Mouse (Mus musculus) liver, embryonic 12.5 days (tissue): Measurements from ENCODE around the gene Grm4. TPM values are rescaled to one million over a fixed set of nuclear protein-coding genes. Genes with fewer than 3 reads are reported as not detected.

Experiments
- ATAC-seq: fragments of 200-750 bp; cut with Nextera tagmentation; 2 replicates; pipeline ENCODE4 v1.8.0; 2017; ENCODE audit warnings: moderate number of reproducible peaks, mild to moderate bottlenecking, moderate library complexity
- H3K27ac ChIP-seq: fragments of 300-500 bp; sonication (generic); 2 replicates; pipeline ENCODE4 v1.5.1; 2016; ENCODE audit warnings: mild to moderate bottlenecking
- H3K27me3 ChIP-seq: fragments of 300-500 bp; sonication (generic); replicated peaks from 2 replicates; pipeline ENCODE4 v1.6.1; 2016; ENCODE audit warnings: mild to moderate bottlenecking, moderate library complexity
- H3K36me3 ChIP-seq: fragments of 300-500 bp; sonication (generic); 2 replicates; pipeline ENCODE4 v1.6.1; 2016; ENCODE audit warnings: mild to moderate bottlenecking, moderate library complexity
- H3K4me1 ChIP-seq: fragments of 300-500 bp; sonication (generic); 2 replicates; pipeline ENCODE4 v1.6.1; 2016
- H3K4me2 ChIP-seq: fragments of 300-500 bp; sonication (generic); 2 replicates; pipeline ENCODE4 v1.6.1; 2016; ENCODE audit warnings: mild to moderate bottlenecking, moderate library complexity
- H3K4me3 ChIP-seq: fragments of 300-500 bp; sonication (generic); 2 replicates; pipeline ENCODE4 v1.5.1; 2016; ENCODE audit warnings: mild to moderate bottlenecking, moderate library complexity
- H3K9ac ChIP-seq: fragments of 300-500 bp; sonication (generic); 2 replicates; pipeline ENCODE4 v1.6.1; 2016; ENCODE audit warnings: mild to moderate bottlenecking, moderate library complexity
- H3K9me3 ChIP-seq: fragments of 300-500 bp; sonication (generic); replicated peaks from 2 replicates; pipeline ENCODE4 v1.6.1; 2016; ENCODE audit warnings: mild to moderate bottlenecking, moderate library complexity
- WGBS: fragments of 180-500 bp; shearing (Covaris S2); methylation state at CpG from one replicate; pipeline ENCODE4 v1.1.7; 2016; ENCODE audit not compliant: insufficient replicate concordance; 5-methylcytosine and 5-hydroxymethylcytosine counted together
- polyA plus RNA-seq: library from polyadenylated mRNA; unstranded; fragments of >200 nt; fragmentation: Nextera tagmentation; extraction: Ambion mirVana; gene quantifications from 2 replicates; pipeline ENCODE4 v1.2.1, GENCODE M21; 2016

The Grm4 gene
- polyA plus RNA-seq, 1 experiment from 2014 or later: 0.05 TPM

DNA sequence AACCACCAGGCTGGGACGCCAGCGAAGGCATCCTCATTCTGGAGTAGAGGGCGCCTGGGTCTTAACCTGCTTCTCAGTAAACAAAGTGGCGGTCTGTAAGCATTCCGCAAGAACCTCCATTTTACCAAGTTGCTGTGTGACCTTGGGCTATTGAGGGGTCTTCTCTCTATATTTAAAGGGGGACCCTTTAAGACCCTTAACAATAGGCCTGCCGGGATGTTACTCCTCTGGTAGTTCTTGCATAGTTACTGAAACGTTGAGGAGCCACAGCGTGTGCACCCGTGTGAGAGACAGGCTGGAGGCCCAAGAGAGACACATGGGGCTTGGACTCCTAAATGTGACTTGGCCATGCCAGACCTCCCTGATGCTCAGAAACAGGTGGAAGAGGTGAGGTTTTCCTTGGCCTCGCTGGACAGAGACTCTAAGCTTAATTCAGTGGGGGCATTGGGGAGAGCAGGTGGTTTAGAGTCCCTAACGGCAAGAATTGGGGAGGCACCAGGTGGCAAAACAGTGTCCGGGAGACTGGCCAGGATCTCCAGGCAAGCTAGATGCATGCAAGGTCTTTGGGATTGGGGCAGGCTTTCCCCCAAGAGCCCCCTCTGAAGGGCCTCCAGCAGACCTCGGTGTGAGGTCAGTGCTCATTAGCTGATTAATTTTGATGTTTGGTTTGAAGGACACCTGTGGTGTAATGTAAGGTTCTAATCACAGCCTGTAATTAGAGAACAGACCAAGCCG lies 36.9 kb upstream of the Grm4 start:
- H3K27ac ChIP-seq: peak overlapping the region; percentile 96
- 1% methylated on average over 14 of the region's 14 CpGs for WGBS
- no peaks in the 10 kb centered on the region for H3K9me3 ChIP-seq
- peaks cover 84% of the 10 kb centered on the region for H3K4me1 ChIP-seq
- peaks cover 33% of the 10 kb centered on the region for H3K36me3 ChIP-seq
- H3K4me2 ChIP-seq: peak overlapping the region; percentile 96
- H3K9ac ChIP-seq: peak overlapping the region; percentile 98
- ATAC-seq: no peak
- no peaks in the 10 kb centered on the region for H3K27me3 ChIP-seq
- H3K4me3 ChIP-seq: peak overlapping the region; percentile 91

DNA sequence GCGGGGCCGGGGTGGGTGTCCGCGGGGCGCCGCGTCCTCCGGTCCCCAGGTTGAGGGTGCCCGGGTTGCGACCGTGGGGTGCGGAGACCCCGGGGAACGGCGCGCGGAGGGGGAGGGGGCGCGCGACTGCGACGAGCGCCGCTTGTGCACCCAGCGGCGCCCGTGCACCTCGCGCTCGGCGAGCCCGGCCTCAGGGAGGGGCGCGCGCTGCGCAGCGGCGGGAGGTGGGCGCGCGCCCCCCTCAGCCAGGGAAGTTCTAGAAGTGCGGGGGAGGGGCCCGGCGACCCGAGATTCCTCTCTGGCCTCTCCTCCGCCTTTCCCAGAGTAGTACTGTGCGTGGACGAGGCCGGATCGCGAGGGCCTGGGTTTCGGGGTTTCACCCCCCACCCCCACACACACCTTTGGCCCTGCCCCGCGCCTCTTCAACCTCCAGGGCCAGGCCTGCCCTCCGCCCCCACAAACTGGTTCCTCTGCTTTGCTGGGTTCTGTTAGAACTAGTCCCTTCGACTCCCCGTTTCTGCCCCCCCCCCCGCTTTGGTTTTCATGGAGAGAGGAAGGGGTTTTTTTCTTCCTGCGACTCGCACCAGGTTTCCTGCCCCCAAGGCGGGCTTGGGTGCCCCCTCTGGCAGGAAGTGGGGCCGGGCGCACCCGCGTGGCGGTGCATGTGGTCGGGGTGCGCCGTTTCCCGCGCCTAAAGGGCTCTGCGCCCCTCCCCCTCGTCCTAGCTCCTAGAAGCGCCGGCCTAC lies 36.2 kb upstream of the Grm4 start:
- peak overlapping the region; percentile 96 for H3K4me2 ChIP-seq
- peaks cover 33% of the 10 kb centered on the region for H3K36me3 ChIP-seq
- no peaks in the 10 kb centered on the region for H3K27me3 ChIP-seq
- 0% methylated on average over 45 of the region's 75 CpGs for WGBS
- peak overlapping the region; percentile 98 for H3K9ac ChIP-seq
- peaks cover 92% of the 10 kb centered on the region for H3K4me1 ChIP-seq
- peak; percentile 16; the same call in 1 of the 2 replicates for ATAC-seq
- H3K27ac ChIP-seq: peak overlapping the region; percentile 96
- no peaks in the 10 kb centered on the region for H3K9me3 ChIP-seq
- H3K4me3 ChIP-seq: peak overlapping the region; percentile 91

DNA sequence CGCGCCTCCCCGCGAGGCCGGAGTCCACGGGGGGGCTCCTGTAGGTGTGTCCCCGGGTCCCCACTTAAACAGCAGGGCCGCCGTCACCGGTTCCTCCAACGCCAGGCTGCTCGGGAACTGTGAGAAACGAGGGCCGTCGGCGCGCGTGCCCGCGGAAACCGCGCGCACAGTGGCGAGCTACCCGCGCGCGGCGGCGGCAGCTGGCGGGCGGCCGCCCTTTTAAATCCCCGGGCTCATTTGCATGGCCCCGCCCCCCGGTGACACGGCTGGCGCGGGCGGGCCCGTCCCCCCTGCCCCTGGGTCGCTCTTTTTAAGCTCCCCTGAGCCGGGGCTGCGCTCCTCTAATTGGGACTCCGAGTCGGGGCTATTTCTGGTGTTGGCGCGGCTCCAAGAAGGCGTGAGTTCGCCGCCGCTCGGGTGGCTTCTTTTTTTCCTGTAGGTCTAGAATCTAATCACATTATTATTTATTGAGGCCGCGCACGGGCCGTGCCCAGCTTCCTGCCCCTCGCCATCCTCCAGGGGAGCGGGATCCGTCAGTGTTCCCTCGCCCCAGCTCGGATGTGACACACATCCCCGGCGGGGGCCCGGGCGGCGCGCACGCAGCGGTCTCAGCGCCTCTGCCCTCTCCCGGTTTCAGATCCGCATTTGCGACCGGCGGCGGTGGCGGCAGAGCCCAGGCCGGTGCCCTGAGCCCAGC lies 35.3 kb upstream of the Grm4 start, which contains the start of gene Hmga1:
Gene Hmga1 (plus strand): TSS at position 183 of the 697 bp plus-strand sequence.
- Histone ChIP-seq H3K4me3 (peak within 1 kb of the TSS; percentile 91), H3K4me1 (peaks cover 93% of the 10 kb centered on the region), H3K9ac (peak within 1 kb of the TSS; percentile 98), H3K4me2 (peak within 1 kb of the TSS; percentile 96), H3K27ac (peak within 1 kb of the TSS; percentile 96), H3K36me3 (peaks cover 24% of the 10 kb centered on the region), H3K27me3 (no peaks in the 10 kb centered on the region), H3K9me3 (no peaks in the 10 kb centered on the region)
- peak; percentile 72 for ATAC-seq
- WGBS: under 1% methylated on average over 79 of the region's 79 CpGs

DNA sequence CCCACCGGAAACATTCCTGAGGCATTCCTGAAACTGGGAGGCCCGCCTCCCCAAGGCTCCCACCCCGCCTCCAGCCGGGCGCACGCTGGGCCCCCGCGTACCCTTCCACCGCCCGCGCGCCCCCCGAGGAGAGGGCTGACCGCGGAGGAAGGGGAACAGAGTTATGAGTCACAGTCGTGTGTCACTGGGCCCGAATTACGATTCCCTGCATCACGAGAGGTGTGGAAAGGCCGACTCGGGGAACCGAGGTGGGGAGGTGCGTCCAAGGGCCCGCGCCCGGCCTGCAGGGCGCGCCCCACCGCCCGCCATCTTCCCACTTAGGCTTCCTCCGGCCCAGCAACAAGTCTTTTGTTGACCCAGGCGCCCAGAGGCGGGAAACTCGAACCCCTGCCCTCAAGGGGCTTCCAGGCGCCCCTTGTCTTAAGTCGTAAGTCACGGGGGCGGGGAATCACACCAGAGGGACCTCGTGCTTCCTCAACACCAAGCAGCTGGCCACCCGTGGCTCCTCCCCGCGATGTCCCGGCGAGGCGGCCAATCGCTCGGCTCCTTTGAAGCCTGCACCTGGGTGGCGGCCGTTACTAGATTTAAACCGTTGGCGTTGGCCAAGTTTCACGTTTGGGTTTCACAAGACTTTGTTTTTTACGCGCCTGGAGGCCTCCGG lies 34.4 kb upstream of the Grm4 start:
- ATAC-seq: peak; percentile 57
- WGBS: 1% methylated on average over 54 of the region's 55 CpGs
- no peaks in the 10 kb centered on the region for H3K27me3 ChIP-seq
- peaks cover 16% of the 10 kb centered on the region for H3K36me3 ChIP-seq
- peak overlapping the region; percentile 98 for H3K9ac ChIP-seq
- peaks cover 89% of the 10 kb centered on the region for H3K4me1 ChIP-seq
- peak overlapping the region; percentile 96 for H3K4me2 ChIP-seq
- H3K4me3 ChIP-seq: peak overlapping the region; percentile 91
- H3K9me3 ChIP-seq: no peaks in the 10 kb centered on the region
- H3K27ac ChIP-seq: peak overlapping the region; percentile 96

DNA sequence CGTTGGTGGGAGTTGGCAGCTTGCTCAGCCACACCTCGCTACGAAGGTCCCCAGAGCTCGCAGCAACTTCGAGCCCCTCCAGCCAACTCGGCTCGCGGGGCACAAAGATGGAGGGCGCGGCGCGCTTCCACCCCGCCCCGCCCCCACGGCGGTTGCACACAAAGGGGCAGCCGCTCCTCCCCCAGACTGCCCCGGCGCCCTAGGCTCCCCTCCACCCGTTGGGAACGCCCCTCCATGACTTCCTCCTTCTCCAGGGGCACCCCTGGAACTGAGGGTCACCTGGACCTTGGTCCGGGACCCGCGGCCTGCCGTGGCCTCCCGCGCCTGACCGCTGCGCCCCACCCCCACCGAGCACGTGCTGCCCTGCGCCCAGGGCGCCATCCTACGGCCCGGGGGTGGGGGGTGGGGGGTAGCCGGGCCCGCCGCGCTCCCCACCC lies 33.9 kb upstream of the Grm4 start:
- Histone ChIP-seq H3K27me3 (no peaks in the 10 kb centered on the region), H3K9me3 (no peaks in the 10 kb centered on the region), H3K4me1 (peaks cover 83% of the 10 kb centered on the region), H3K4me2 (peak overlapping the region; percentile 96), H3K27ac (peak overlapping the region; percentile 96), H3K4me3 (peak overlapping the region; percentile 91), H3K9ac (peak overlapping the region; percentile 98), H3K36me3 (peaks cover 11% of the 10 kb centered on the region)
- WGBS: under 1% methylated on average over 36 of the region's 39 CpGs
- peak; percentile 54 for ATAC-seq

DNA sequence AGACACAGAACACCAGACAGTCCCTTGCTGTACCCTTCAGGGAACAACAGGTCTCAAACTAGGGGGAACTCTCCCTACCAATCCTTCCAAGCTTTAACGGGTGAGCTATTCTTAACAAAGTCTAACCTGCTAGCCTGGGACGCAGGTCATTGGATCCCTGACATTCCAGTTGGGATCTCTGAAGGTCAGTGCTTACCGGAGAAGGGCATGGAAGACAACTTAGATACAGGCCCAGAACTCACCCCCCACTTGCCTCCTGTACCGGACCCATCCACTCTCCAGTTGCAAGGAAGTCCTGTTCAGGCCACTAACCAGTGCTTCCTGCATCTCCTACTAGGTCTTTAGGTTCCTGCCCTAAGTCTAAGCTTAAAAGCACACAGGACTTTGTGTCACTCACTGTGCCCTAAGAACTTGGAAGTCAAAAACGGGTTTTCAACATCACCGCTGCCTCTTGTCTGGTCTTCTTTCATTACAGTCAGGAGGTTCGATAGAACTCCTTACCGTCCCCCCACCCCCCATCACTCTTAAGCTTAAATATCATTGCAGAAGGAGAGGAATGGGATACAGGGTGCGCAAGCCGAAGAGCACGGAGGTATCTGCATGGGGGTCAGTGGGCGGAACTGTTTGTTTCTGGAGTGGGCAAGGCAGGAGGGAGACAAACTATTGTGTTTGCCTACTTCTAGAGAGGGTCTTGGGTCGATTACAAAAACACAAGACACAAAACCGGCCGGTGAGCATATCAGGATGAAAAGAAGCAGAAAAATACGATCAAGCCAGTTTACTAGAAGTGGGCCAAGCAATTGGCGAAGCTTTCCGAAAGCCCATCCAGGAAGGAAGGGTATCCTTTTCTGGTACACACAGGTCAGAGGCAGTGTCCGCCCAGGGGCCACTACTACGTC lies 33.1 kb upstream of the Grm4 start:
- Histone ChIP-seq H3K4me1 (peaks cover 79% of the 10 kb centered on the region), H3K27me3 (no peaks in the 10 kb centered on the region; the same call in 1 of the 2 replicates), H3K27ac (peak overlapping the region; percentile 96), H3K9ac (peak overlapping the region; percentile 98), H3K4me3 (peak overlapping the region; percentile 91), H3K9me3 (no peaks in the 10 kb centered on the region), H3K36me3 (peaks cover 3% of the 10 kb centered on the region), H3K4me2 (peak overlapping the region; percentile 96)
- WGBS: 32% methylated on average over 20 of the region's 20 CpGs
- no peak for ATAC-seq

DNA sequence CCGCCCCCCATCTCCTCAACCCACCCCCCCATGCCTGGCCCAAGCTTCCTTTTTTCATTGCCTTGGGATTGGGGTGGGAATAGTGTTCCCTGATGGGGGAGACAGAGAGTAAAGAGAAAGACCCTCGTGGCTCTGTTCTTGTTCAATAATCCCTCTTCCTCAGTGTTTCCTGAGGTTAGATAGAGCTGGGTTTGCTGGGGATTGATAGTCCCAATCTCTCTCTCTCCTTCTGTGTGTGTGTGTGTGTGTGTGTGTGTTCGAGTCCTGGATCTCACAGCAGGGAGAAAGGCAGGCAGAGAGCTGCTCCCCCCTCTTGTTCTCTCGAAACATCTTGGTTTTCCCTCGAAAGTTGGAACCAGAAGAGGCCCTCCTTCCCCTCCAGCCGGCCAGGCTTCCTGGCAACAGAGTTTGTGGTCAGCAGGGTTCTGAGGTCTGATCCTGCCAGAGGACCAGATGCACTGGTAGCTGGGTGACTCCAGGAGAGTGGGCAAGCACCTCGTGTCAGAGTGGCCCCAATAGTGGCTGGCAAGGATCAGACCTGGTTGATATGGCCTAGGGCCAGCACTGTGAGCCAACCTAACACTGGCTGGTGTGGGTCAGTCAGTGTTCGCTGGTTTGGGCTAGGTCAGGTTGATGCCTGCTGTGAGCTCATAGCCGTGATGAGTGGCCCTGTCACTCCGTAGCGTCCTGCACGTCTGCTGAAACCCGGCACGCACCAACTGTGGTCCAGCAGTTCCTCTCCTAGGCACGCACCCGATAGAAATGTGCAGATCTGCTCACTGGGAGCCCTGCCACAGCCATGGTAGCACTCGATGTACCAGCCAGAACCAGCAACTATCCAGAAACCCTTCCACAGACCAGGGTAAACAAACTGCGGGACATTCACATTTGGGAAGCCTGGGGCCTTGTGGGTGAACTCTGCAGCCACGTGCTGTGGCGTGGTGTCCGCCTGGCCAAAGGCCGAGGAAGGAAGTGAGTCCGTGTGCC lies 31.3 kb upstream of the Grm4 start:
- Histone ChIP-seq H3K9me3 (no peaks in the 10 kb centered on the region), H3K27me3 (no peaks in the 10 kb centered on the region; the same call in 1 of the 2 replicates), H3K4me2 (peak overlapping the region; percentile 18; the same call in 1 of the 2 replicates), H3K4me1 (peaks cover 64% of the 10 kb centered on the region), H3K9ac (peak overlapping the region; percentile 17; the same call in 1 of the 2 replicates), H3K4me3 (no peak overlapping the region), H3K36me3 (no peaks in the 10 kb centered on the region), H3K27ac (peak overlapping the region; percentile 64)
- WGBS: 35% methylated on average over 23 of the region's 23 CpGs
- no peak for ATAC-seq

DNA sequence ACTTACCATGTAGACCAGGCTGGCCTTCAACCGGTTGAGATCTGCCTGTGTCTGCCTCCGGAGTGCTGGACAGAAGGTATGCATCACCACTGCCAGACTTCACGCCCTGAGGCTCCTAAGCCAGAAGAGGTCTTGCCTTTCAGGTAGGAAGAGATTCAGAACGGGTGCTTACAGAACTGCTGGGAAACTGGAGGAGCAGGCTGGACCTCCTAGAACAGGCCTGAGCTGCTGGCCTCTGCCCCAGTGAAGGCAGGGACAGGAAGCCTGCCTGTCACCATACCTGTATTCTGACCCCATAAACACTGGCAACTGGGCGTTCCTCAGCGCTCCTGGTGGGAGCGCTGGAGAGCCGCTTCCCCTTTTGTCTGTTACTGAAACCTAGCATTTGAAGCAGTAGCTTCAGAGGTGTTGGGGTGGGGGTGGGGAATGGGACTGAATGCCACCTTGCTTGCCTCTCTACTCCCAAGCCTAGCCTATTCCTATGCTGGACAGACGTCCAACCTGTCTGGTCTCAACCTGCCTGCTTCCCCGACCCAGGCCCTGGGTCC lies 30.3 kb upstream of the Grm4 start:
- H3K36me3 ChIP-seq: no peaks in the 10 kb centered on the region
- 0 out of 2 replicates have a peak overlapping the region, but pooled peaks have one; percentile 64 for H3K27ac ChIP-seq
- H3K4me2 ChIP-seq: no peak overlapping the region
- no peaks in the 10 kb centered on the region for H3K9me3 ChIP-seq
- peaks cover 59% of the 10 kb centered on the region for H3K4me1 ChIP-seq
- no peak overlapping the region for H3K4me3 ChIP-seq
- peaks cover 8% of the 10 kb centered on the region; the same call in 1 of the 2 replicates for H3K27me3 ChIP-seq
- no peak for ATAC-seq
- H3K9ac ChIP-seq: no peak overlapping the region
- WGBS: 44% methylated on average over 10 of the region's 10 CpGs

DNA sequence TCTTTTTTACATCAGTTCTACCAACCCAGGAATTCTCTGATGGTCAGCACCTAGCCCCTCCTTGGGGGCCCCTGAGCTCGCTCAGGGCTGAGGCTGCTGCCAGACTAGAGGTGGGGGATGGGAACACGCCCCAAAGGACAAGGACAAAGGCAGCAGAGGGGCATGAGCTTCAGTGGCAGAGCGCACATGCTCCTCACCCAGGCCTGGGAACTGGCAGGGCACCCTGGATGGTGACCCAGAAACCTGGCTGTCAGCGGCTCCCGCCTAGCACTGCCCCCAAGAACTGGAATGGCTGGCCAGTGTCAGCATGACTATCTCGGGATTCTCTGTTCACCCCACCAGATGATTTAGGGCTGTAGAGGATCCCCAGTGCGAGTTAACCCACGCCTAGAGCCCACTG lies 28.0 kb upstream of the Grm4 start:
- Histone ChIP-seq H3K27ac (no peak overlapping the region), H3K9me3 (no peaks in the 10 kb centered on the region), H3K27me3 (peaks cover 16% of the 10 kb centered on the region; the same call in 1 of the 2 replicates), H3K4me3 (no peak overlapping the region), H3K9ac (no peak overlapping the region), H3K4me1 (peaks cover 38% of the 10 kb centered on the region), H3K36me3 (no peaks in the 10 kb centered on the region), H3K4me2 (no peak overlapping the region)
- no peak for ATAC-seq
- 50% methylated on average over 8 of the region's 8 CpGs for WGBS
